Mouse (Mus musculus): Measurements from ENCODE around the gene Prkci. TPM values are rescaled to one million over a fixed set of nuclear protein-coding genes. Genes with fewer than 3 reads are reported as not detected.

Prkci gene
- total RNA-seq, 2 experiments from 2014 or later: 23.0 to 26.6 TPM

DNA sequence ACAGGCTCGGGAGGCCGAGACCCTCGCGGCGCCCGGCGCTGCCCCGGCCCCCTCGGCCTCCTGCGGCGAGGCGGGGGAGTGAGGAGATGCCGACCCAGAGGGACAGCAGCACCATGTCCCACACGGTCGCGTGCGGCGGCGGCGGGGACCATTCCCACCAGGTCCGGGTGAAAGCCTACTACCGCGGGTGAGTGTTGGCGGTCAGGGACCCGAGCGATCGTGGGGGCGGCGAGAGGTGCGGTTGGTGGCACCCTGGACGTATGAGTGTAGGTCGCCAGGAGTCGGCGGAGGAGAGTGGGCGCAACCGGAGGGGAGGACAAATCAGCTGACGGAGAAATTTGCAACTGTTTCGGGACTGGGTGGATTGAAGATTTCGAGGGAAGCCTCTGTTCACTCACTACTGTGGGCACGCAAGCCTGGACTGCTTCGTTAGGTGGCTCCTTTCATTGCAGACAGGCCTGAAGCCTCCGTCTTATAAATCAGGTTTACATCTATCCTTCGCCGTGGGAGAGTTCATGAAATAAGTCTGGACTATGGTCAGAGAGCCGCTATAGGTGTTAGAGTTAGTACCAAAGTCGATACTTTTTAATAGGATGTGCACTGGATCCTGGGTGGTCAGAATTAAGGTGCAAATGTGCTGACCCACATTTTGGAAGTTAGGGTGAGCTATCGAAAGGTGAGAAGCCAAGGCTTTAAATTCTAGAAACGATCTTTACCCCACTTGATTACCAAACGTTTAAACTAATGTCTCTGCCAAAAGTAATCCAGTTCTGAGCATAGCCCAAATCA is 546 bp downstream of the Prkci start:
- DNase-seq: no peak

DNA sequence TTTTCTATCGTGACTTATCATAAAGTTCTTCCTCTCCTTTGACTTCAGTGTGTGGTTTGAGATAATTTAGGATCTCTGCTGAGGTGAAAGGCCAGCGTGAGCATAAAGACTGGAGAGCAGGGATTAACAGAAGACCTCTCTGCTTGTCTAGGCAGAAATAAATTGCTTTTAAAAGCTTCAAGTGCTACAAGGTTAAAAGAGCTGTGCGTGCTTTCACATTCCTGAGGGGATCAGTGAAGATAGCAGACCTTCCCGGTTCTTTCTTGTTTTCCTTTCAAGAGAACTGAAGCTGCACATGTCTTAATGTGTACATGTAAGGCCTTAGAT is 1.1 kb downstream of the Prkci start:
- no peak for DNase-seq

DNA sequence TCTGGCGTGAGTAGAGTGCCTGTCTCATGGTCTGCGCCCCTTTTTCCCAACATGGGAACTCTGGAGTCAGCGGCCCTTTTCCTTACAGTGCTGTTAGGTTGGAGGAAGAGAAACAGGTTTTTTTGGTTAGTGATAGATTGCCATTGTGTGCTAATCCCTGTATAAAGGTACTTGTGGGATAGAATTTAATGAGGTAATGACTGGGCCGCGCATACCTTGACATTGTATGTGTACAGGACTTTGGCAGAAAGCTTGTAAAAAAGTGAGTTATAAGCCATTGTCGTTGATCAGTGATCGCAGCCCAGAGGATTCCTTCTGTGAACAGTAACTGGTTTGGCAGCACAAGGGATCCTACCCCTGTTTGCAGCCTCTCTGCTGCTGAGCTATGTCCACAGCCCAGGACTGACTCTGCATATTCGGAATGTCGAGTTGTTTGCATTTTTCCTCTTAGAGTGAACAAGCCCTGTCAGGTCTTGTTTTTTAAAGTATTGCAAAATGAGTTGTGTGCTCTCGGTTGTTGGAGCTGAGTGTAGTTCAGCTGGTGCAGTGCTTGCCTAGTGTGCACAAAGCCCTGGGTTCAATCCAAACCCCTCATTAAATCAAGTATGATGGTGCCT is 4.0 kb downstream of the Prkci start:
- no peak for DNase-seq

DNA sequence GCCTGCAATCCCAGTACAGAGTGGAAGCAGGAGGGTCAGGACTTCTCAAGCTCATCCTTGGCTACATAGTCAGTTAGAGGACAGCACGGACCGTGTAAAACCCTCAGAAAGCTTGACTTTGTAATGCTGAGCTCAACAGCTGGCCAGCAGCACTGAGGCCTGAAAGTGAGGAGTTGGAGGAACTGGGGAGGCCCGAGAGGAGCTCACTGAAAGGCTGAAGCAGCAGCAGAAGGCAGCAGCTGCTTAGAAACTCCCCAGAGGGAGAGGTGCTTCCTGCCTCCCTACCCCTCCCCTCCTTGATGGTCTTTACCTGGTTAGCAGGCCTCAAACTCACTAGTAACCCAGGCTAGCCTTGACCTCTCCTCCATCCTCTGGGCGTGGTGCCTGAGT is 4.5 kb downstream of the Prkci start:
- DNase-seq: peak; percentile 35

DNA sequence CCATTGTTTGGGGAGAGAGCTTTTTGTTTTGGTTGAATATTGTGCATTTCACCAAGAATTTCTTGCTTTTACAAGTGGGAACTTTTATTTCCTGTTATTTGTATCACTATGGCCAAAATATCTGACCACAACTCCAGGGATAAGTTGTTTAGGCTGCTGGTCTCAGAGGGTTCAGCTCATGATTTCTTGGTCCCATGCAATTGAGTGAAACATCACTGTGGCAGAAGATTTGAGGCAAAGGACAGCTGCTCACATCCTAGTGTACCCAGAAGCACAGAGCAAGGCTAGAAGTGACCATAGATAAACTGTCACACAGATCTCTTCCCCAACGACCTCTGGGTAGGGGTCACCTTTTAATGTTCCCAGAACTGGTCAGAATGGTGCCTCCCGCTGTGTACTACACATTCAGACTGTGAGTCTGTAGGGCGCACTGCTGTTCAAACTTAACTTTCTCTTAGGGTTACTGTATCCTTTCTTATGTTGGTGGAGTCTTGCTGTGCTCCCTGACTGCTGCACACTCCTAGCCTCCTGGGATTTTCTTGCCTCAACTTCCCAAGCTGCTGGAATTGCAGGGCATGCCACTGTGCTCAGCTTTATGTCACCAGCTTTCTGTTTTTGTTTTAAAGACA is 5.6 kb downstream of the Prkci start:
- no peak for DNase-seq

DNA sequence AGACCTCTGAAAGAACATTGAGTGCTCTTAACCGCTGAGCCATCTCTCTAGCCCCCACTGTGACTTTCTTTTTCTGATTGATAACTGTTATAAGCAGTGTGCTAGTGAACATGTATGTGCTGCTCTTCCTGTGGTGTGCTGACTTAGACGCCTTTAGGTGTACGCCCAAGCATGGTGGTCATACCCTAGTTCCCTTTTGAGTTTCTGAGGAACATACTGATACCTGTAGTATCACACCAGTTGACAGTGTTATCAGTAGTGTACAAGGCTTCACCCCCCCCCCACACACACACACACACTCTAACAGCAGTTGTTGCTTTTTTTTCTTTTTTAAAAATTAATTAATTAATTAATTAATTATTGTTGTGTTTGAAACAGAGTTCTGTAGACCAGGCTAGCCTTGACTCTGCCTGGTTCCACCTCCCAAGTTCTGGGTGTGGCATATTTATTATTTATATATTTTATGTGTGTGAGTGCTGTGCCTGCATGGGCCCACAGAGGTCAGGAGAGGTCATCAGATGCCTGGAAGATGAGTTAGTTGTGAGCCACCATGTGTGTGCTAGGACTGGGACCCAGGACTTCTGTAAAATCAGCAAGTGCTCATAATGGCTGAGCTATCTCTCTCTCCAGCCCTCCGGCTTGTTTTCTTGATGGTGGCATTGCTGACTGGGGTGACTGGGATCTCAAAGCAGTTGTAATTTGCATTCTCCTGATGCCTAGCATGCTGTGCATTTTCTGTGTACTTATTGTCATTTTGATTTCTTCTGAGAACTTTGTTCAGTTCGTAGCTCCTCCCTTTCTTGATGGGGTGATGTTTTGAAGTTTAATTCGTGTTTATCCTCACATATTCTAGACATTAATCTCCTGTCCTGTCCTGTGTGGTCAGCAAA is 9.0 kb downstream of the Prkci start:
- no peak for DNase-seq

DNA sequence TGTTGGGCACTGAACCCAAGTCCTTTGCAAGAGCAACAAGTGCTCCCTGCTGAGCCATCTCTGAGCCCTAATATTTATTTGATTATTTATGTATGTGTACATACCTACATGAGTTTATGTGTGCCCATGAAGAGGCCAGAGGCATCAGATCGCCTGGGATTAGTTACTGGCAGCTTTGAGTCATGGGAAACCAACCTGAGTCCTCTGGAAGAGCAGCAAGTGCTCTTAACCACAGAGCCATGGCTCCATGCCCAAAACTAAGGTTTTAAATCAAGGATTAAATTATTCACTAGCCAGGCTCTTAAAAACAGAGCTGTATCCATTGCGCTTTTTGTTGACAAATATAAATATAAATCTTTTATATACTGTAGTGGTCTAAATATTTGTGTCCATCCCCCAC is 18.8 kb downstream of the Prkci start:
- no peak for DNase-seq

DNA sequence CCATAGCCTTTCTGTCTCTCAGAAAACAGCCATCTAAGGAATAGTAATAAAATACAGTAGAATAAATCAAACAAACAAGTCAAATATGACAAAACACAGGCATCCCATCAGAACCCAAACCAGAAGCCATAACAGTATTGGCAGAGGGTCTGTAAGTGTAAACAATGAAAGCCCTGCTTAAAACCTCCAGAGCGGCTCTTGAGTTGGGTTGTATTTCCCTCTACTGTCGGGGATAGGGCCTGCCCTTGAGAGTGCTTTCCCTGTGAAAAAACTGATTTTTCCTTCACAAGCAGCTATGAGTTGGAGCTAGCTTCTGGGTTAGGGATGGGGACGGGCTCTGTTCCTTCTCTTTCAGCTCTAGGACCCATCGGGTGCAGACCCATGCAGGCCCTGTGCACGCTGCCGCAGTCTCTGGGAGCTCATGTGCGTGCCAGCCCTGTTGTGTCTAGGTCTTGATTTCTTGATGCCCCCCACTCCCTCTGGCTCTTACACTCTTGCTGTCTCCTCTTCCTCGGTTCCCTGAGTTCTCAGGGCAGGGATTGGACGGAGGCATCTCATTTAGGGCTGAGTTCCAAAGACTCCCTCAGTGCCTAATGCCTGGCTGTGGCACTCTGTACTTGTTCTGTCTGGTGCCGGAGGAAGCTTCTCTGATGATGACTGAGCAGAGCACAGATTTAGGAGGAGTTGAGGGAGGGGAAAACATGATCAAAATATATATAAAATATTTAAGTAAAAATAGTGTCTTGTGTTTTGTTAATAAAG is 20.3 kb downstream of the Prkci start:
- DNase-seq: no peak

DNA sequence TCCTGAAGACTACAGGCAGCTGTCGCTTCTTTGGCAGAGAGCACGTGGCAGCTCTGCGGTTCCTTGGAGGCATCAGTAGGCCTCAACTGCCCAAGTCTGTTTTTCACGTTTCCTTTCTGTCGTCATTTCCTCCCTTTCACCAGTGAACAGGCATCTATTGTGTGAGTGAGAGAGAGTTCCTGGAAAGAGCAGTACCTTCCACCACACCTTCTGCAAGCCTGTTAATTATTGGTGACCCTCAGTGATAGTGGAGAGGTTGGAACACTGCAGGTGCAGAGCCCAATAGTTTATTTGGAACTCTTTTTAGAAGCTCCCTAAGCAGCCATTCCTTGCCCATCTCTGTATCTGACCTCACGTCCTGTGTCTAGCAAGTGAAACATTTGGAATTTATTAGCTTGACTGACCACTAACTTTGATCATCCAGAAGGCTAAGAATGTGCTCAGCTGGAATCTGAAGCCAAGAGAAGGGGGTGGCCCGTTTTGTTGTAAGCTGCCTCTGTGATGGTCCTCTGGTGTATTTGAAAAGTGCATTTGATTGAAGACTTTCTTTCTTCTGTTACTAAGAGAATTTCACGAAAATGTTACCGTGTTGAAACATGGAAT is 21.1 kb downstream of the Prkci start:
- no peak for DNase-seq

DNA sequence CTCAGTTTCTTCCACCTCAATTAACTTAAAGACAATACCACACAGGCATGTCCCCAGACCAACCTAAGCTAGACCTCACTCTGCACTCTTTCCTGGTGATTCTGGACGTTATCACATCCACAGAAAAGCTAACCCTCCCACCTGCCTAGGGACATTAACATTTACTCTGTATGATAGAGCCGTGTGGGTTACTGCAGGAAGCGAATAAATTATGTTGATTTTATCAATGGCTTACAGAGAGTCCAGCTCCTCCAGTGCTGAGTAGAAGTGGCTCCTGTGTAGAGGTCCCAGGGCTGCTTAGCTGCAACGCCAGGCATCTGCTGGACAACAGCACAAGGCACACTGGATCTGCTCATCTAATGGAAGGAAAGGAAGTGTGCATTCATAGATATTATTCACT is 22.1 kb downstream of the Prkci start:
- DNase-seq: no peak

DNA sequence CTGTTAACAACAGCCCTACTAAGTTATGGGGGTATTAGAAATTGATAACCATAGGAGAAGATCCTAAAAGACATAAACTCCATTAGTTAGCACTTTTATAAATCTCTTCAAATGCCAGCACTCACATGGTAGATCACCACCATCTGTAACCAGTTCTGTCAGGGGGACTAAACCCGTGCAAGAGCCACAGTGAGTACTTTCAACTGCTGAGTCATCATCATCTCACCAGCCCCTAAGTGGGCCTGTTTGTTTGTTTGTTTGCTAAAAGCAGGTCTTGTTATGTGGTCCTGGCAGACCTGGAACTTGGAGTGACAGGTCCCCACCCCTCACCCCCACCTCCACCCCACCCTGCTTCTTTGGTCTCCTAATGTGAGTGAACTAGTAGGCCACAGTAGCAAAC is 23.7 kb downstream of the Prkci start:
- DNase-seq: no peak

DNA sequence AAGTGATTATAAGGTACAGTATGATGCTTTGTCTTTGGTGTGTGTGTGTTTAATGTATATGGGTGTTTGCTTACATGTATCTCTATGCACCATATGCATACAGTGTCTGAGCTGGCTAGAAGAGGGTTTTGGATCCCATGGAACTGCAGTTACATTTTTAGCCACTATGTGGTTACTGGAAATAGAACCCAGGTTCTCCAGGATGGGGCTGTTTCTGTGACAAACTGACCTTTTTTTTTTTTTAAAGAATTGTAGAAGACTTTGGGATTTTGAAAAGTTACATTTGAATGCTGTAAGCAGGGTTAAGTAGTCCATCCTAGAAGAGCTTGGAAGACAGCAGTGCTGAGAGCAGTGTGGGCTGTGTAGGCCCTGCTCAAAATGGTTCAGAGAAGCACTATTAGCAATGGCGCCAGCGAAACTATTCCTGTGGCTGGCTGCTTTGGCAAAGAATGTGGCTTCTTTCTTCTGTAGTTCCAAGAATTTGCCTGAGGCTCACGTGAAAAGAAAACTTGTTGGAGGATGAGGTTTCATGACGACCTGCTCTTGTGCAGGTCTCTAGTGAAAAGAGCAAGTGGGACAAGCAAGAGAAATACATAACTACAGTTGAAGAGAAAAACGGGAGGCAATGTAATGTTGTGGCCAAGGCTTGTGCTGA is 24.4 kb downstream of the Prkci start:
- no peak for DNase-seq

DNA sequence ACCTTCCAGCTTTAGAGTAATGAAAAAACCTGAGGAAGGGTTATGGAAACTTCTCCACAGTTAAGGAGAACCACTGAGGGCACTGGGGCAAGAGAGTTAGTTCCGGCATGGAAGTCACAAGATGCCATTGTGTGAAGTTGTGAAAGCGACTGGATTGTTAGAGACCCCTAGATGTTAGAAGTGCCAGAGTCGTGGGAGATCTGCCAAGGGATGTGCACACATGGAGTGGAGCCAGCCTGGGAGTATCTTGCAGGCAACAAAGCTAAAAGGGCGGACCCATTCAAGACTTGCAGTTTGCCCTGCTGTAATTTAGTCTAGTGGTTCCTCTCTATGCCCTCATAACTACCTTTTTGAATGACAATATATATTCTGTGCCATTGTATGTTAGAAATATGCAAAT is 25.1 kb downstream of the Prkci start:
- no peak for DNase-seq

DNA sequence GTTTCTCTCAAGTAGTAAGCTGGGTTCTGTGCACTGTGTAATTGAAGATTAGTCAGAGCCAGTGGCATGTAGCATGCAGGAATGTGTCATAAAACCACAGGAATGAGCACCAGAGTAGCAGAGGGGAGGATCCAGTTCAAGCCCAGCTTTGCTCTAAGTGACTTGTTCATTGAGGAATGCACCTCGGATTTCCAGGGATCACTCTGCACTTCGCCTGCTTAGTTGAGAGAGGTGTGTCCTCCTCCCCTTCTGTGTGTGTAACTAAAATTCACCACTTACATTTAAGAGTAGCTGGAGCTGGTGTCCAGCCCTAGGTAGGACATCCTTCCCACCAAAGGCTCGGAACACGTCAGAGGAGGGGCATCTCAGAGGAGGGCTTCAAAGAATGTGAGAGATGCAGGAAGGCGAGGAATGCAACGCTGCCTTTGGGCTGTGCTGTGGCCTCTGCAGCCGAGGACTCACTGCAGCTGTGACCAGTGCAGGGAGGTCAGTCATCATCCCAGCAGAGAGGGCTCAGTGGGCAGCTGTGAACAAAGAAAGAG is 27.4 kb downstream of the Prkci start:
- peak; percentile 37 for DNase-seq

DNA sequence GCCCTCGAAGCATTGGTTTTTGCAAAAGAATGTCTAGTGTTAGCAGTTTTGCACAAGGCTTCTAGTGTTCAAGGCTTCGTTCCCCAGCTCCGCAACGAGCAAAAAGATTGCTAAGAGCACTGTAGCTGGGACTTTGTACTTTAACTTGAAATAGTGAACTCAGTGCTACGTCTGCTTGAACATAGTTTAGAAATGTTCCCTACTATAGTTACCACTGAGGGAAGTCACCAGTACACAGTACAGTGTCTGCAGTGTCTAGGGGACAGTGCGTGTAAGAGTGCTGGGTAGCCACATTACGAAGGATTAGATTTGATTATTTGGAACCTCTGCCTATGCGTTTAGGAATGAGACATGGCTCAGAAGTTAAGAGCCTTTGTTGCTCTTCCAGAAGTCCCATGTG is 32.2 kb downstream of the Prkci start:
- DNase-seq: no peak

DNA sequence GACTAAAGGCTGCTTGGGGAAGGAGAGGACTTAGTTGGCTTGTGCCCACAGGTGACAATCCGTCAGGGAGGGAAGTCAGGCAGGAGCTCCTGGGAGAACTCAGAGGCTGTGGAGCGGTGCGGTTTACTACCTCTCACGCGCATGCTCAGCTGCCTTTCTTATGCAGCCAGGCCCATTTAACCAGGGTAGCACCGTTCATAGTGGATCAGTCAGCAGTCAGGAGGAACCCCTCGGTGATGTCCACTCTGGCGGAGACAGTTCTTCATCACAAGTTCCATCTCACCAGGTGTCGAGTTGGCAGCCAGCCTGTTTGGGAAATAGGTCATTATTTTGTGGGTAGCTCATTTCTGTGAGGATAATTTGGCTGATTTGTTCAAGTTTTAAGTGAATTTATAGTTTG is 36.1 kb downstream of the Prkci start:
- no peak for DNase-seq

DNA sequence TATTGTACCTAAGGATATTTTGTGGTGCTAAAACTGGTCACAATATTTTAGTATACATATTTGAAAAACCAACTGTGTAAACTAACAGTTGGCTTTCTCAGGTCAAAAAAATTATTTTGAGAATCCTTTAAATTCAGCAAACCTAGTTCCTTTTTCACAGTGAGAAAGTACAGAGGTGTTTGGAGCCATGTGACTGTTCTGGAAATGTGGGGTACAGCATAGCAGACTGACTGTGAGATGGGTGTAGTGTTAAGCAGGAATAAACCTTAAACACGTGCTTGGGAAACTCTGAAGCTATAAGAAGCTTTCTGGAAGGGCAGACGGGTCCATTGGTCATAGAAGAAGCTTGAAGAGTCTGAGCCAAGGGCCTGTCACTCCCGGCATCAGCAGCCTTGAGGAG is 38.1 kb downstream of the Prkci start:
- no peak for DNase-seq

DNA sequence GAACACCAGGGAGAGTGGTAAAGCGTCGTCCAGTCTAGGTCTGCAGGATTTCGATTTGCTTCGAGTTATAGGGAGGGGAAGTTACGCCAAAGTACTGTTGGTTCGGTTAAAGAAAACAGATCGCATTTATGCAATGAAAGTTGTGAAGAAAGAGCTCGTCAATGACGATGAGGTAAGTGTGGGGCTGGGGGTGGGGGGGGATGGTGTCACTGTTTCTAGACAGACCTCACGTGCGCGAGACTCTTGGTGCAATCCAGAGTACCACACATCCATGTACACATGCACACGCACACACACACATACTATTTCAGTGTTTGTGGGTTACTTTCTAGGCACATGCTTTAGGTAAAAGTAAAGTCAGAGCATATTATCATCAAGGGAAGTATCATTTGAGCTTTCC is 42.3 kb downstream of the Prkci start:
- no peak for DNase-seq

DNA sequence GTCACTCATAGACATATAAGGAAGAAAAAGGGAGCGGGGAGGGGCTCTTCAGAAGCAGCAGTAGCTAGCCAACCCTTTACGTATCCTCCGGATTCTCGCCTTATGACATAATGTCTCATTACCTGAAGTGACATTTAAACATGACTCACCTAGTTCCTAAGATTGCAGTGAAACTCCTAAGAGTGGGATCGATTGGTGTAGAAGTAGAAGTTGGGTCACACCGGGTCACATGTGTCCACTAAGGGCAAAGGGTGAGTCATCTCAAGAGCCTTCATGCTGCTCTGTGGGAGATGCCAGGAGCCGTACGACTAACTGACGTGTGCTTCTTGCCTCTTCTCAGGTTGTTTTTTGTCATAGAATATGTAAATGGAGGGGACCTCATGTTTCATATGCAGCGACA is 43.1 kb downstream of the Prkci start:
- no peak for DNase-seq

DNA sequence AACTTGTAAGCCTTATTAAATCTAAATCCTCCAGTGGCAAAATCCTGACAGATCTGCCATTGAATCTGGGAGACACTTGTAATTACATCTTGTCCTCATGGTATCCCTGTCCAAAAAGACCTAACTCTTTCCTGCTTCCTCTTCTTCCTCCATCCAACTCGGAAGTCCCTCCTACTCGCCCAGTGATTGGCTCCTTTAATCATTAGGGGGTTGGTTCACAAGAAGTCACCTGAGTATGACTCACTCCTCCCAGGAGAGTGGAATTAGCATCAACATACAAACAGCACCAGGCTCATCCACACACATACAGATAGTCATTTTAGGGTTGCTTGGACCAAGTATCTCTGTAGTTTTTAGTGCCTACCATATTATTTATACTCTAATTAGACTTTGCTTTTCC is 47.4 kb downstream of the Prkci start:
- no peak for DNase-seq

DNA sequence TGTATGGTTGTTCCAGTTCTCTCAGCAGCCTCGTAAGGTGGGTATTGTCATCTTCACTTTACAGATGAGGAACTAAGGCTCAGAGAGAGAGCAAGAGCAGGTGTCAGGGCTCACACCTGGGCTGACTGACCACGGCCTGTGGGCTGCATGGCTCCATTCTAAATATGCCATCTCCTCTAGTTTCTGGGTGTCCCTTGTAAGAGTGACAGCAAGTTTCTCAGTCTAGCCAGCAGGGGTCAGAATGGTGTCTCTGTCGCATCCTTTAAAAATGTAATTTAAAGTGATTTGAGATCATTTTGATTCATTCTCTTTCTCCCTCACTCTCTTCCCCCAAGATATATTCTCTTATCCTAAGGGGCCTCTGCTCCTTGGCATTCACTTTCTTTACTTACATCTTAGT is 51.7 kb downstream of the Prkci start:
- DNase-seq: peak; percentile 17

Measured in heart, postnatal 4 days (tissue).